Mouse (Mus musculus): ENCODE measurements at regions not wholly inside any gene's neighbourhood (a gene's known extent, or its start where the extent isn't known, plus 50 kb on each side); places are given as distances from the start of the nearest gene placed in this dataset.

- in situ Hi-C loops (cut with MboI, MseI): no loop called here
These were observed 161.2 kb downstream of the Mreg start for GRCm38 (mm10) chr1:72050858-72051257.

GRCm38 (mm10) chr1:72046072-72046471 lies 166.0 kb downstream of the Mreg start:
- in situ Hi-C loops (cut with MboI, MseI): no loop called here

GRCm38 (mm10) chr1:72038518-72038917 lies 173.6 kb downstream of the Mreg start:
- in situ Hi-C loops (cut with MboI, MseI): no loop called here

- in situ Hi-C loops (cut with MboI, MseI): no loop called here
These were observed 175.5 kb downstream of the Mreg start for GRCm38 (mm10) chr1:72036600-72036999.

- in situ Hi-C loops (cut with MboI, MseI): no loop called here
These were observed 176.0 kb downstream of the Mreg start for GRCm38 (mm10) chr1:72036141-72036540.

GRCm38 (mm10) chr1:72033941-72034340 lies 178.2 kb downstream of the Mreg start:
- in situ Hi-C loops (cut with MboI, MseI): no loop called here

- in situ Hi-C loops (cut with MboI, MseI): no loop called here
These were observed 179.9 kb downstream of the Mreg start for GRCm38 (mm10) chr1:72032214-72032613.

- in situ Hi-C loops (cut with MboI, MseI): no loop called here
These were observed 181.2 kb downstream of the Mreg start for GRCm38 (mm10) chr1:72030763-72031405.

- in situ Hi-C loops (cut with MboI, MseI): no loop called here
These were observed 182.5 kb downstream of the Mreg start for GRCm38 (mm10) chr1:72029625-72030024.

- in situ Hi-C loops (cut with MboI, MseI): no loop called here
These were observed 185.2 kb downstream of the Mreg start for GRCm38 (mm10) chr1:72026861-72027260.

- in situ Hi-C loops (cut with MboI, MseI): no loop called here
These were observed 189.5 kb downstream of the Mreg start for GRCm38 (mm10) chr1:72022631-72023030.

GRCm38 (mm10) chr1:72018479-72019222 lies 193.5 kb downstream of the Mreg start:
- in situ Hi-C loops (cut with MboI, MseI): no loop called here

- in situ Hi-C loops (cut with MboI, MseI): no loop called here
These were observed 194.2 kb downstream of the Mreg start for GRCm38 (mm10) chr1:72017814-72018478.

GRCm38 (mm10) chr1:72015471-72015870 lies 196.6 kb downstream of the Mreg start:
- in situ Hi-C loops (cut with MboI, MseI): no loop called here

GRCm38 (mm10) chr1:72014580-72014979 lies 197.5 kb downstream of the Mreg start:
- in situ Hi-C loops (cut with MboI, MseI): no loop called here

GRCm38 (mm10) chr1:72013863-72014262 lies 198.2 kb downstream of the Mreg start:
- in situ Hi-C loops (cut with MboI, MseI): no loop called here

- in situ Hi-C loops (cut with MboI, MseI): no loop called here
These were observed 199.4 kb downstream of the Mreg start for GRCm38 (mm10) chr1:72012710-72013109.

GRCm38 (mm10) chr1:72009270-72009928 lies 202.7 kb downstream of the Mreg start:
- in situ Hi-C loops (cut with MboI, MseI): no loop called here

GRCm38 (mm10) chr1:72006696-72007291 lies 205.3 kb downstream of the Mreg start:
- in situ Hi-C loops (cut with MboI, MseI): no loop called here

GRCm38 (mm10) chr1:72005956-72006355 lies 206.2 kb downstream of the Mreg start:
- in situ Hi-C loops (cut with MboI, MseI): no loop called here

- in situ Hi-C loops (cut with MboI, MseI): no loop called here
These were observed 206.6 kb downstream of the Mreg start for GRCm38 (mm10) chr1:72005550-72005949.

Data from regulatory T cell (primary cell).